ENCODE assay signal across 30 mouse cellular contexts in the genomic region with DNA sequence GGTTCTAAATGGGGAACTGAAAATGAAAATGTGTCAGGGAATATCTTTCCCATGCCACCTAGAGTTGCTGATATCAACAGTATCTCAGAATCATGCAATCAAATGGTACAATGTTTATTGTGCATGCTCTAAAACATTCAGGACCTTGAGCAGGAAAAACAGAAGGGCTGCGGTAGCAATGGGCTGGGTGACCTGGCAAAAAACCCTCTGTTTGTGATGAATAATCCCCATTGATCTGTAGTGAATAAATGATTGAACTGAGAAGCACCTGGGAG. TPM values are rescaled to one million over a fixed set of nuclear protein-coding genes. Genes with fewer than 3 reads are reported as not detected.
DNase-seq lines count a peak whose midpoint lies in the region; ATAC-seq and TF ChIP-seq lines count a peak whose summit lies in the region.
"Had no signal": no experiment of that assay in that cellular context is flagged by ENCODE, and none has a peak within 500 bp of the region (broad histone marks: within the 10 kb centered on the region; RNA-seq: fewer than 3 reads in every experiment).

No protein-coding gene starts in this region.

- TF ChIP-seq RAD21 in CH12.LX (IDR thresholded peaks at IDR 0.05; ENCODE audit: low read depth, low read length), result no peak

- H3K27ac ChIP-seq in heart, embryonic 13.5 days (replicated peaks), result peak overlapping the region; percentile 53
- H3K27ac ChIP-seq in liver, adult 2 months (replicated peaks; ENCODE audit: insufficient read depth, low read depth, low read length), result peak overlapping the region; percentile 71
- H3K27ac ChIP-seq in liver, embryonic 11.5 days (ENCODE audit: low read depth, low read length), result no peak overlapping the region
- H3K27ac ChIP-seq in CH12.LX (ENCODE audit: insufficient read depth, low read depth), result no peak overlapping the region
- peak overlapping the region; percentile 49; the same call in 1 of the 2 replicates for H3K27ac ChIP-seq in small intestine, adult 2 months (ENCODE audit: insufficient read depth, low read depth, low read length)
- H3K27ac ChIP-seq: embryonic facial prominence, embryonic 10.5 days; embryonic facial prominence, embryonic 13.5 days; forebrain, embryonic 12.5 days; forebrain, embryonic 15.5 days; hindbrain, embryonic 10.5 days; hindbrain, embryonic 13.5 days had no signal

- no peak for ATAC-seq in heart, embryonic 13.5 days (ENCODE audit: extremely low read depth, insufficient number of reproducible peaks, low FRiP score, low TSS enrichment)
- no peak for ATAC-seq in liver, embryonic 11.5 days (replicated peaks; ENCODE audit: low FRiP score)
- ATAC-seq: forebrain, embryonic 15.5 days; hindbrain, embryonic 16.5 days had no signal

- H3K4me2 ChIP-seq in heart, embryonic 13.5 days, result no peak overlapping the region
- H3K4me2 ChIP-seq in liver, embryonic 11.5 days, result no peak overlapping the region
- H3K4me2 ChIP-seq in CH12.LX (ENCODE audit: insufficient read depth, low read depth, poor library complexity, severe bottlenecking), result no peak overlapping the region
- H3K4me2 ChIP-seq: embryonic facial prominence, embryonic 13.5 days; forebrain, embryonic 12.5 days; forebrain, embryonic 15.5 days; heart, embryonic 11.5 days; hindbrain, embryonic 13.5 days had no signal

- no peak for TF ChIP-seq POLR2A in liver, adult 2 months (IDR thresholded peaks at IDR 0.05; ENCODE audit: extremely low read depth, insufficient read depth, low read length)
- TF ChIP-seq POLR2A in CH12.LX (IDR thresholded peaks at IDR 0.05; ENCODE audit: low read depth, low read length), result no peak
- no peak for TF ChIP-seq POLR2A in small intestine, adult 2 months (IDR thresholded peaks at IDR 0.05; ENCODE audit: low read depth, low read length)

- intact Hi-C loops in heart, postnatal 10 days (cut with DNase I), result loop anchor here (5.0 kb wide), 1 partner anchor 124 kb away; no protein-coding TSS in a partner anchor
- intact Hi-C loops in left cerebral cortex, postnatal 4 days (cut with DNase I), result loop anchor here (10.0 kb wide), 1 partner anchor 84 kb away; the partner anchor contains the start of gene Pxdc1

- H3K79me2 ChIP-seq in liver, adult 2 months (ENCODE audit: control insufficient read depth, insufficient read depth, low read length), result no peaks in the 10 kb centered on the region
- H3K79me2 ChIP-seq in CH12.LX (replicated peaks; ENCODE audit: control insufficient read depth, extremely low read depth, insufficient read depth, poor library complexity, severe bottlenecking), result no peaks in the 10 kb centered on the region

- peaks cover 47% of the 10 kb centered on the region for H3K4me1 ChIP-seq in heart, embryonic 13.5 days
- peaks cover 16% of the 10 kb centered on the region for H3K4me1 ChIP-seq in liver, adult 2 months (ENCODE audit: control insufficient read depth, insufficient read depth, low read length)
- no peaks in the 10 kb centered on the region for H3K4me1 ChIP-seq in liver, embryonic 11.5 days (replicated peaks; ENCODE audit: control insufficient read depth, insufficient read depth, low read length)
- H3K4me1 ChIP-seq in CH12.LX (ENCODE audit: control insufficient read depth in 1 of 2, insufficient read depth in 2 of 2), result peaks cover 0 to 17% of the 10 kb centered on the region in 2 experiments; a peak in 3 of 4 replicates
- H3K4me1 ChIP-seq in small intestine, adult 2 months (ENCODE audit: control insufficient read depth, insufficient read depth, insufficient read length, low read length), result peaks cover 20% of the 10 kb centered on the region; the same call in 1 of the 2 replicates
- H3K4me1 ChIP-seq: embryonic facial prominence, embryonic 10.5 days; hindbrain, embryonic 10.5 days had no signal

- no peak overlapping the region for H3K9ac ChIP-seq in heart, embryonic 13.5 days
- no peak overlapping the region for H3K9ac ChIP-seq in liver, adult 2 months (ENCODE audit: low read depth, low read length)
- H3K9ac ChIP-seq in liver, embryonic 11.5 days (ENCODE audit: low read depth, low read length), result no peak overlapping the region
- no peak overlapping the region for H3K9ac ChIP-seq in CH12.LX (ENCODE audit: insufficient read depth, low read depth)
- H3K9ac ChIP-seq: embryonic facial prominence, embryonic 13.5 days; forebrain, embryonic 12.5 days; forebrain, embryonic 15.5 days; hindbrain, embryonic 13.5 days had no signal

- no peaks in the 10 kb centered on the region for H3K36me3 ChIP-seq in heart, embryonic 13.5 days
- H3K36me3 ChIP-seq in liver, adult 2 months (ENCODE audit: control insufficient read depth, insufficient read depth, low read length), result no peaks in the 10 kb centered on the region
- no peaks in the 10 kb centered on the region for H3K36me3 ChIP-seq in liver, embryonic 11.5 days (ENCODE audit: control insufficient read depth, insufficient read depth, low read length)
- no peaks in the 10 kb centered on the region for H3K36me3 ChIP-seq in CH12.LX (replicated peaks in 1 of 2; ENCODE audit: control insufficient read depth in 1 of 2, insufficient read depth in 1 of 2, low read length in 1 of 2)
- H3K36me3 ChIP-seq in small intestine, adult 2 months (ENCODE audit: control insufficient read depth, insufficient read depth, low read length), result no peaks in the 10 kb centered on the region
- H3K36me3 ChIP-seq: embryonic facial prominence, embryonic 10.5 days; embryonic facial prominence, embryonic 13.5 days; forebrain, embryonic 12.5 days; forebrain, embryonic 15.5 days; hindbrain, embryonic 10.5 days; hindbrain, embryonic 13.5 days had no signal

- in situ Hi-C loops in CH12.LX (cut with MboI; ENCODE audit: low pct_ligation_motif_present, low pct_unique_long_range_greater_than_20kb, low sequenced_read_pairs), result no loop called here

- no peak overlapping the region for H3K4me3 ChIP-seq in heart, embryonic 13.5 days
- no peak overlapping the region for H3K4me3 ChIP-seq in liver, adult 2 months (ENCODE audit: insufficient read depth, low read depth, low read length)
- H3K4me3 ChIP-seq in liver, embryonic 11.5 days (ENCODE audit: low read depth, low read length), result no peak overlapping the region
- no peak overlapping the region for H3K4me3 ChIP-seq in CH12.LX (replicated peaks in 1 of 3; ENCODE audit: low read depth in 2 of 3, low read length in 2 of 3, poor library complexity in 1 of 3)
- no peak overlapping the region for H3K4me3 ChIP-seq in small intestine, adult 2 months (ENCODE audit: low read depth, low read length)
- H3K4me3 ChIP-seq: embryonic facial prominence, embryonic 10.5 days; embryonic facial prominence, embryonic 13.5 days; erythroblast, embryonic 14.5 days; forebrain, embryonic 12.5 days; forebrain, embryonic 15.5 days; hindbrain, embryonic 10.5 days; hindbrain, embryonic 13.5 days had no signal

- H3K9me3 ChIP-seq in heart, embryonic 13.5 days, result no peaks in the 10 kb centered on the region
- no peaks in the 10 kb centered on the region for H3K9me3 ChIP-seq in liver, embryonic 11.5 days (ENCODE audit: control insufficient read depth, low read length)
- H3K9me3 ChIP-seq in CH12.LX (replicated peaks; ENCODE audit: low read length), result no peaks in the 10 kb centered on the region
- H3K9me3 ChIP-seq: embryonic facial prominence, embryonic 13.5 days; forebrain, embryonic 12.5 days; forebrain, embryonic 15.5 days; hindbrain, embryonic 10.5 days; hindbrain, embryonic 13.5 days had no signal

- no peak for DNase-seq in heart, postnatal 10 days
- DNase-seq in liver, adult 2 months (ENCODE audit: extremely low read depth, low read depth, low spot score), result peak; percentile 99
- no peak for DNase-seq in liver, embryonic 11.5 days (ENCODE audit: low spot score)
- no peak for DNase-seq in CH12.LX (ENCODE audit: extremely low read depth)
- DNase-seq in left cerebral cortex, postnatal 4 days, result no peak
- DNase-seq: adrenal gland, adult 2 months; adrenal gland, postnatal 14 days; cerebellum, adult 11 months; cerebellum, adult 2 months; cerebellum, adult 9-11 months; cerebellum, postnatal 25 days; gastrocnemius, postnatal 25 days; heart, adult 18-20 months; heart, postnatal 36 days had no signal

- TF ChIP-seq CTCF in liver, adult 2 months (IDR thresholded peaks at IDR 0.05; ENCODE audit: low read depth, low read length), result no peak
- no peak for TF ChIP-seq CTCF in CH12.LX (conservative IDR thresholded peaks at IDR 0.05 in 1 of 2, IDR thresholded peaks at IDR 0.05 in 1 of 2; ENCODE audit: low read depth in 2 of 2, low read length in 2 of 2)
- no peak for TF ChIP-seq CTCF in small intestine, adult 2 months (IDR thresholded peaks at IDR 0.05; ENCODE audit: extremely low read depth, insufficient read length, insufficient replicate concordance, low read depth, low read length)

- dilution Hi-C loops in CH12.LX (cut with MboI; ENCODE audit: extremely low pct_ligation_motif_present, extremely low pct_unique_long_range_greater_than_20kb, low sequenced_read_pairs), result no loop called here

- H3K27me3 ChIP-seq in heart, embryonic 13.5 days (replicated peaks), result no peaks in the 10 kb centered on the region
- no peaks in the 10 kb centered on the region for H3K27me3 ChIP-seq in liver, adult 2 months (ENCODE audit: control insufficient read depth, insufficient read depth, low read length)
- no peaks in the 10 kb centered on the region for H3K27me3 ChIP-seq in liver, embryonic 11.5 days (replicated peaks; ENCODE audit: control insufficient read depth, insufficient read depth, low read length)
- no peaks in the 10 kb centered on the region for H3K27me3 ChIP-seq in CH12.LX (replicated peaks)
- H3K27me3 ChIP-seq in small intestine, adult 2 months (ENCODE audit: control insufficient read depth, insufficient read depth, low read length), result no peaks in the 10 kb centered on the region
- H3K27me3 ChIP-seq: embryonic facial prominence, embryonic 13.5 days; forebrain, embryonic 15.5 days; hindbrain, embryonic 13.5 days had no signal

- 84% methylated on average over 1 of the region's 1 CpGs for WGBS in heart, embryonic 13.5 days
- 19% methylated on average over 1 of the region's 1 CpGs for WGBS in liver, adult 2 months
- 93% methylated on average over 1 of the region's 1 CpGs for WGBS in liver, embryonic 11.5 days
- WGBS in small intestine, adult 2 months, result 23% methylated on average over 1 of the region's 1 CpGs

- 0 out of 2 replicates have a peak, but pooled peaks have one; percentile 37 for TF ChIP-seq EP300 in CH12.LX (IDR thresholded peaks at IDR 0.05; ENCODE audit: low read length)

TF ChIP-seq in CH12.LX, 34 proteins besides CTCF, POLR2A, EP300 and RAD21 (continues in another document):
- TF ChIP-seq GABPA (IDR thresholded peaks at IDR 0.05; ENCODE audit: insufficient replicate concordance, low read depth, low read length) (no peak), ZKSCAN1 (IDR thresholded peaks at IDR 0.05; ENCODE audit: borderline replicate concordance, low read depth, low read length) (no peak)

RNA-seq across cellular contexts. Expression of gene Fam50b, which starts 4.0 kb away (rescaled TPM):
- polyA plus RNA-seq in heart, embryonic 13.5 days (2015; fragmentation: Nextera tagmentation; extraction: Ambion mirVana), result not detected in 2 replicates
- not detected for total RNA-seq in heart, postnatal 10 days (2021)
- 0.47 TPM in 1 of 2 replicates, not detected in the other for total RNA-seq in liver, adult 2 months (2014; rRNA removed)
- 0.45 and 0.59 TPM in 2 replicates for polyA plus RNA-seq in liver, adult 2 months (2012; rRNA removed)
- not detected in 2 replicates for polyA plus RNA-seq in liver, embryonic 11.5 days (2014; fragmentation: Nextera tagmentation; extraction: Ambion mirVana)
- 0.08 and 0.13 TPM in 2 replicates for total RNA-seq in CH12.LX (2012; rRNA removed)
- total RNA-seq in CH12.LX (2014; rRNA removed), result 0.24 TPM in 1 of 2 replicates, not detected in the other
- polyA plus RNA-seq in CH12.LX (2012; ENCODE audit: insufficient read length, low read depth), result not detected in 2 replicates
- not detected in 2 replicates for polyA plus RNA-seq in small intestine, adult 2 months (2012; rRNA removed)
- total RNA-seq in left cerebral cortex, postnatal 4 days (2021), result not detected
- total RNA-seq: adrenal gland, adult 2 months; adrenal gland, postnatal 14 days; adrenal gland, postnatal 4 days; common myeloid progenitor, adult 5-6 weeks; gastrocnemius, adult 8-10 months; gastrocnemius, postnatal 25 days; heart, adult 18-20 months; heart, postnatal 36 days; MEL had no signal
- polyA plus RNA-seq: adrenal gland, adult 2 months; cerebellum, adult 2 months; embryonic facial prominence, embryonic 10.5 days; embryonic facial prominence, embryonic 13.5 days; erythroblast, embryonic 14.5 days; forebrain, embryonic 12.5 days; forebrain, embryonic 15.5 days; heart, embryonic 11.5 days; heart, postnatal 0 days; hindbrain, embryonic 13.5 days; hindbrain, embryonic 16.5 days had no signal

Comparison
In these comparisons a context has a peak if more than half of its experiments do, and no peak if none do; other contexts are left out.
1. H3K27ac ChIP-seq: peak in heart, embryonic 13.5 days (single experiment), liver, adult 2 months (single experiment) and small intestine, adult 2 months (single experiment); none in liver, embryonic 11.5 days (single experiment) and CH12.LX (single experiment).